Mouse (Mus musculus) frontal cortex, postnatal 10 days (tissue): Measurements from ENCODE around the gene Ptrhd1.
"Not testable (repeated sequence)": the region's sequence is repeated elsewhere in the genome, so short reads cannot be mapped to it uniquely, and the experiment has no call there.

ENCODE experiments used
- DNase-seq, 2 experiments: peaks; one replicate each; pipeline ENCODE4 v3.0.0; 2022; ENCODE audit warnings: low spot score in 2 of 2, mixed read lengths in 1 of 2

Gene Ptrhd1

DNA sequence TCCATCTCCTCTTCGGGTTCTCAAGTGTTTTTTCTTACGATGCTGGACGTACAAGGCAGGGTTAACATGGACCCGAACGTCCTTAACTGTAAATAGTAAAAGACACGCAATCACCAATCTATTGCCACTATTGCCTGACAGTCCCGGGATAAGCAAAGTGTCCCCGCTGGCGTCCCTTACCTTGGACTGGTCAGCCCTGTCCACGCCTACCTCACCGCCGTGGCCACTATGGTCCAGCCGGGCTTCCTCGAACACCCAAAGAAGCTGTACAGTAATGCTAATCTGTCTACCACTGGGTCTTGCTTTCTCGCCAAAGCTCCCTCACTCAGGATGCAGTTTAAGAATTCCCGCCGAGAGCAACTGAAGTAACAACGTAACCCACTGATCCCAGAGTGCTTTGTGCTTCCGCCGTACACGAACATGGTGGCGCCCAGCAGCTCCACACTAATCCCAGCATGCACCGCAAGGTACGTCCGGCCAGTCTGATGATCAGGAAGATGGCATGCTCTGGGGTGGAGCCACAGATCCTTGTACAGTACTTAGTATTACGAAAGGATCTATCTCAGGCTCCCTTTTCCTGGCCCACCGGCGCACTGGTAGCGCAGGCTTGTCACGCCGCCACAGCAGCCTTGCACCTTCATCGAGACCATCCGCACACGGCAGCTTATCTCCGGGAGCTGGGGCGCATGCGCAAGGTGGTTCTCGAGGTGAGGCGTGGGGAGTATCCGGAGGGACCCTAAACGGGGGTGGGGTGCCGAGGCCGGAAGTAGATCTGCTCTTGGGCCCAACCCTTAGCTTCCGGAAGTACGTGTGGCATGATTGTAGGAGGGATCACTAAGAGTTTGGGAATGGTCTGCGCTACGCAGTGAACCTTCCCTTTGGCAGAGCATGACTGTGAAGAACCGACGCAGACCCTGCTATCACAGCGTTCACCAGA, at the start of gene Ptrhd1, which contains the start of gene Cenpo:
TSS of gene Ptrhd1 (plus strand) at position 456 of the 937 bp plus-strand sequence.
TSS of gene Cenpo (minus strand) at position 723 of the 937 bp plus-strand sequence.
- peak; percentile 92 to 94 for DNase-seq

DNA sequence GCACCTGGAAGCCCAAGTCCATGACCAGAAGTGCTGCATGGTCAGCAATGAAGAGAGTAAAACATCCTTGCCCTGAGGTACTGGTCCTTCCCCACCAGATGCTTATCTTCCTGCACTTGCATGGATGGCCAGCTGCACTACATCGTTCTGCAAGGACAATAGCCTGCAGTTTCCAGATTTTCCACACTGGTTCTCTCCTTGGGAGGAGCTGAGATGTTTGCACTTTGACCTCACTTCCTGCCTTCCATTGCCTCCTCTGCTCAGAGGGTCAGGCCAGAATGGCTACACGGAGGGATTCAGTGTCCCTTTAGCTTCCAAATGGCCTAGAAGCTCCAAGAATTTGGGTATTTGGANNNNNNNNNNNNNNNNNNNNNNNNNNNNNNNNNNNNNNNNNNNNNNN, 49.2 kb upstream of the Ptrhd1 start:
- DNase-seq = no peak

DNA sequence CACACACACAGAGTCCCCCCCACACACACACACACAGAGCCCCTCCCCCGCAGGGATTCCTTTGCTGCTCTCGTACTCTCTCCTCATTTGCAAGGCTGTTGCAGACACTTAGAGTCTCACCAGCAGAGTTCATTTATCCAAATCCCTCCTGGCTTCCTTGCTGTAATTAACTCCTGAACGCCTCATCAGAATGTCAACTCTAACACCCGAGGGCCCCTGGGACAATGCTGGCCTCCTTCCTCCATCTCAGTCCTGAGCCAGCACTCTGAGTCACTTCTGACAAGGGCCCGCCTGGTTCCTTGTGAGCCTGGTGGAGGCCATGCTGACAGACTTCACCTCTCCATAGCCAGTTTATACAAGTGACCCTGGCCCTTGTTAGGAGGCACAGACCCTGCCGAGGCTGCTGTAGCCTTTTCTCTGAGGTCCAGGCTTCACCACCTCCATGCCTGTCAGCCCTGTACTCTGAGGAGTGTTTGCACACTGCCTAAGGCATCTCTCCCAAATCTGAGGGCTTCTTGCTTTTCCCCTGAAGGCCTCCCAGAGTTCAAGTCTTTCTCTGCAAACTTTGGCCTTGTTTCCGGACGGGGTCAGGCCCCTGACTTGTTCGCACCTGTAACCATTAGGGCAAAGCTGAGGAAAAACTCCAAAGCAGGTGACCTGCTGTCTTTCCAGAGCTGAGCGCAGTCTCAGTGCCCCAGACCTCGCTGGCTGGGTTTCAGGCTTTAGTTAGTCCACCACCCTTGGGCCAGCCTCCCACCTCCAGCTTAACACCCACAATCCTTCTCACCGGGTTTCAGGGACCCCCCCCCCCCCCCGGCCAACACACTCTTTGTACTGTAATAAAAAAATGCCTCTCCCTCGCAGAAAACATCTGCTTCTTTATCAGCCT, 45.4 kb upstream of the Ptrhd1 start:
- DNase-seq = no peak

DNA sequence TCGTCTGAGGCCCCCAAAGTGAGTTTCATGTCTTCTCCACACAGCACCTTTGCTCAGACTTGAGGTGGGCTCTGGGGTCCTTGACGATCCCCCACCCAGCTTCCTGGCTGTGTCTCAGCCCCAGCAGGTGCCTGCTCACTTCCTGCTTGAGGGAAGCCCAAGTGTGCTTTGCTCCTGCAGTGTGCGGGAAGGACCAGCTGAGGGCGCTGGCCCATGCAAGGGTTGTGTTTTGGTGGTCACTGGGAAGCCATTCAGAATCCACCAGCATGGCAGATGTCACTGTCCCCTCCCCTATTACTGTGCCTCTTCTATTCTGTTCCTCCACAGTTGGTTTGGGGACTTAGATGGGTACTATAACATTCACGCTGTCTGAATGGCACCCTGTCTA, 44.8 kb upstream of the Ptrhd1 start:
- DNase-seq = no peak

DNA sequence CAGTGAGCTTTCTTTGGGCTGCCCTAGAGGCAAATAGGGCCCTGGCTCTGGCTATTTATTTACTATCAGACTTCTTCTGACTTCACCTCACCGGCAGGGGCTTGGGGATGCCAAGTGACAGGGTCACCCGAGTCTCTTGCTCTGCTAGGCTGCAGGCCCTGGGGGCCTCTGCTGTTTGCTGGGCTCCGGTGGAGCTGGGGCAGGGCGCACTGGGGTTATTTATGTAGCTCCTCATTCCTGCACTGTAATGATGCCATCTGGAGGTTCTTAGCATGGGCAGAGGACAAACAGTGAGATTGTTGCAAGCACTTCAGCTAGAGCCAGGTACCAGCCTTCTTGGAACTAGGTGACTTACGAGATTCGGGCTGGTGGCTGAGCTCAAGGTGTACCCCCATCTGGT, 41.3 kb upstream of the Ptrhd1 start:
- DNase-seq = no peak

DNA sequence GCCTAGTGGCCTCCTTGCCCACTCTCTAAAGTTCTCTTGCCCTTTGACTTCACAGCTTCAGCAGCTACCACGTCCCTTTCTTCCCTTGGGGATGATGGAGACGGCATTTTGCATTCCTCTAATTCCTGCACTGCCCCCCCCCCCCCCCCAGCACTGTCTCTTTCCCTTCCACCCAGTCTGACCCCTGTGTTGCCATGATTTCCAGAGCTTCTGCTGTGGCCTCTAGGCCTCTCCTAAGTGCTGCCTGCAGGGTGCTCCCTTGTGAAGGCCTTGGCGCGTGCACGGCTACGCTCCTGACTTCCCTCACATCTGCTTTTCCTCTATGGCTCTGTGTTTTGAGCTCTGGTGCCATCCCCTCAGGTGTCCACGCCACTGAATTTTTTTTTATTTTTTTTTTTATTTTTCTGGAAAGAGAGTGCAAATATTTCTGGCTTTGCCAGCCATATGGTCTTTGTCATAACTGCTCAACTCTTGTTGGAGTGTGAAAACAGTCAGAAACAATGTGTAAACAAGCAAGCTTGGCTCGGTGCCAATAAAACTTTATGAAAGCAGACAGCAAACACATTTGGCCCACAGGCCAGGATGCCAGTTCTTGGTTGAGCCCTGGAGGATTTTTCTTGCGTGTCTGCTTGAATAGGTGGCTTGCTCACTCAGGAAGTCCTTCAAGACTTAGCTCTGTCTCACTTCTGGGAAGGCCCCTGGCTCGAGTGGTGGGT, 40.6 kb upstream of the Ptrhd1 start:
- DNase-seq = no peak

DNA sequence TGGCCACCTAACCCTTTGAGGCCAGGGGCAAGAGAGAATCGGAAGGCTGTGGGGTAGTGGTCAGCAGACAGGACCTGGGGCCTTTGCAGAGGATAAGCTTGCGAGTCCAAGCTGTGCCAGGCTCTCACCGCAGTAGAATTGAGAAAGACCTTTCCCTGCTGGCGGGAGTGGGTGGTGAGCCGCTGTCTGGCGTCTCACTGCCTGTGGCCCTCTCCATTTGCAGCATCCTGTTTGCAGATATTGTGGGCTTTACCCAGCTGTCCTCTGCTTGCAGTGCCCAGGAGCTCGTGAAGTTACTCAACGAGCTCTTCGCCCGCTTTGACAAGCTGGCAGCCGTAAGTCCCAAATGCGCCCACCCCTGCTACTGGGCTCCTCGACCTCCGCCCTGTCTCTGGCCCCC, 39.2 kb upstream of the Ptrhd1 start:
- no peak for DNase-seq

DNA sequence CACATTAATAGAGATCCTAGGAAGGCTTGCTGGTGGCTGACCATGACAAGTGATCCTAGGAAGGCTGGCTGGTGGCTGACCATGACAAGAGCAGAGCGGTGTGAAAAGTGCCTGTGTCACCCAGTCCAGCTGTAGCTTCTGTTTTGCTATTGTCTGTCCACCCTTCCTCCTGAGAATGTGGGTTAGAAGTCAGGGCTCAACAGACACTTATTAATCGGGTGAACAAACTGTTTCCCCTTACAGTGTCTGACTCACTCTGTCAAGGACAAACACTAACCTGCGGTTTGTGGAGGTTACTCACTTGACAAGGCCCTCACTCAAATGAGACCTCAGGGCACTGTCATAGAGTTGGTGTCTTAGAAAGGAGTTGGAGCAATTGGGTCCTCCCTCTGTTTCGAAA, 35.1 kb upstream of the Ptrhd1 start:
- DNase-seq = no peak

DNA sequence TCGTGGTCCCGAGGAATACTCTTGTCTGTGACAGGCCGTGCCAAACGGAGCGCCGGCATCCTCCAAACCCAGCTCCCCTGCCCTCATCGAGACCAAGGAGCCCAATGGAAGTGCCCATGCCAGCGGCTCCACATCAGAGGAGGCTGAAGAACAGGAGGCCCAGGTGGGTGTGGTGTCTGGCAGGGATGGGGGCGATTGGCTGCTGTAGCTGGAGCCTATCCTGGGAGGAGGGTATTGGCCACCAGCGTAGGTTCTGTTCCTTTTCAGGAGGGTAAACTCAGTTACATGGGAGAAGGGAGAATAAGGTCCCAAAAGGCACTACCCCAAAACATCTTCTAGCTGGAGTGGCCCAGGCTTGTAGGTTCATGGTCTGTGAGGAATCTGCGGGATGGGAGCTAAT, 34.6 kb upstream of the Ptrhd1 start:
- DNase-seq = no peak

DNA sequence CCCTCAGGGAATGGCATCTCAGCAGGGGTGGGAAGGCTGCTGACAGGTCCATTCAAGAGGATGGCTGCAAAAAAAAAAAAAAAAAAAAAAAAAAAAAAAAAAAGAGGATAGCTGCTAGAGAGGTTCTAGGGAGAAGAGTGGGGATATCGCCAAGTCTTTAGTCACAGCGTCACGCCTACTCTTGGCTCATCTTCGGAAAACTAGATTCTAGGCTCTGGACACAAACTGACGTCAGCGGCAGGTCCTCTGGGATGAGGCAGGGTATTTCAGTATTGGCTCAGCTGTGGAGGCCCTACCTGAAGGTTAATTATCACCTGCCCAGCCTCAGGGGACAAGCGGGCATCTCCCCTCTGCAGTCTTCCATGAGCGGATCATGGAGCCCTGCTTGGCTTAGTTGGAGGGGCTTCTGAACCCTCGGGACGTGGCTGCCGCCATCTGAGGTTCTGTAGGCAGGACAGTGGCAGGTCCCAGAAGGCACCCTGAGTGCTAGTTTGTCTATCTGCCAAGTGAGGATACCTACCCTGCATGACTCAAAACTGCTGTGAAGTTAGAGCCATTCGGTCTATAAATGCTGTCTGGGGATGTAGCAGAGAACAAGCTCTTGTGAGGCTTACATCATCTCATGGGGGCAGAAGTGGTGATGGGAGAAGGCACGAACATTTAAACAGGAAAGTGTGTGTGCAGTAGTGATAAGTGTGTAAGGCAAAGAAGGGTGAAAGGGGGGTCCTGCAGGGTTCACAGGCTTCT, 32.2 kb upstream of the Ptrhd1 start:
- peak in 1 of 2 experiments; percentile 14 for DNase-seq

DNA sequence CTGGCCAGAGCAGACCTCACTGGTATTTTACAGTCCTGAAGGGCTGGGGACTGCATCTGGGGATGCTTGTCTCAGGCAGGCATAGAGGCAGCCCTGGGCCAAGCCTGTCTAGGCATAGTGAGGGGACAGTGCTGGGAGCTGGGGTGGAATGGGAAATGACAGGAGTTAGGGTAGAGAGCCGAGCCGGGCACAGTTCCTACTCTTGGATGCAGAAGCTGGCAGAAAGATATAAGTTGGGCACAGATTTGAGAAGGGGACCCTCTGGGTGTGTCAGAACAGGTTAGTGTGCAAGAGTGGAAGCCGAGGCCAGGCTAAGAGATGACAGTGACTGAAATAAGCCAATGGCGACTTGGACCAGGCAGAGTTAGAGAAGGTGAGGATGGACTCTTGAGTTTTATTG, 31.6 kb upstream of the Ptrhd1 start:
- no peak for DNase-seq

DNA sequence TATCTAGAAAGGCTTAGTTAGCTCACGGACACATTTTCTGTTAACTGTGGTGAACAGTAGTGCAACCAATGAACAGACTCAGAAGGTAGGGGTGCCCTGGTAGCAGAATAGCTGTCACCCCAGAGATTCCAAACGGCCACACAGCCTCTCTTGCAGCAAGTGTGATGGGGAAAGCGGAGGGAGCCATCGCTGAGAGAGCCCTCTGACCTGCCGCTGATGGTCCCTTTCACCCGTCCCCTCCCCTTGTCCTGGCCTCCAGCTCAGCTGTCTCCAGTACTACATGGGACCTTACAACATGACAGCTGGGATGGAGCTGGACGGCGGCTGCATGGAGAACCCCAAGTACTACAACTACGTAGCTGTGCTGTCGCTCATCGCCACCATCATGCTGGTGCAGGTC, 27.7 kb upstream of the Ptrhd1 start:
- no peak for DNase-seq

DNA sequence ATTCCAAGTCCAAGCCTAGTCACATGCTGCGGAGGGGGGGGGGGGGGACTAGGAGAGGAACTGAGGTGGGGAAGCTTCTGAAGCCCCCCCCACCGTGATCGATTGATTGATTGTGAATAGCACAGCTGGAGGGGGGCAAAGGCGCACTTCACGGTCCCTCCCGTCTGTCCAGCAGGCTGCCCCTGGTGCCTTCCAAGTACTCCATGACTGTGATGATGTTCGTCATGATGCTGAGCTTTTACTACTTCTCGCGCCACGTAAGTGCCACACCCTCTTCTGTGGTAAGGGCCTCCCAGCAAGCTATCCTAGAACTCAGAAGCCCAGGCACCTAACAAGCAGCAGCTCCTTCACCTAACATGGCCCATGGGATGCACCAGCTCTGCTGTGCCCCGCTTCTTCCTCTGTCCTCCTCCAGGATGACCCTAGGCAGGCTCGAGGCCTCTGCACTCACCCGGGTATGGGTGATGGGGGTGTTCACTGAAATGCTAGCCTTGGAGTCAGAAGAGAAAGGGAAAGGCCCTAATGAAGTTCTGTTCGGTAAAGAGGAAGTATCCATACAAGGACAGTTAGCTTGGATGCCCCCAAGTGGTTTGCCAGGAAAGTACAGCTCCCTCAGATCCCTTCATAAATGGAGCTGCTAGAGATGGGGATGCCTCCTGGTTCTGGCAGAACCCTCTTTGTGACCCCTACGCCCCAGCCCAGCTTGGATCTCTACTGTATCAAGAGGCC, 25.3 kb upstream of the Ptrhd1 start:
- peak in 1 of 2 experiments; percentile 66 for DNase-seq

DNA sequence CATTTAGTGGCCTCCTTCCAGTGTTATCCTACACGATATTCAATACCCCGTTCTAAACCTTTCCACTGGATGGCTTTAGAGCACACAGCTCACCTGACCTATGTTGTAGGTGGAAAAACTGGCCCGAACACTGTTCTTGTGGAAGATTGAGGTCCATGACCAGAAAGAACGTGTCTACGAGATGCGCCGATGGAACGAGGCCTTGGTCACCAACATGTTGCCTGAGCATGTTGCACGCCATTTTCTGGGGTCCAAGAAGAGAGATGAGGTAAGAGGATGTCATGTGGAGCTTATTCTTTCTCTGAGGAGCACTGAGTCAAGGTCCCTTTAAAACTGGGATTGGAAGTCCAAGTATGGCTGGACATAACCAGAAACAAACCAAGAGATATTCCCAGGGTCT, 24.6 kb upstream of the Ptrhd1 start:
- DNase-seq = no peak

DNA sequence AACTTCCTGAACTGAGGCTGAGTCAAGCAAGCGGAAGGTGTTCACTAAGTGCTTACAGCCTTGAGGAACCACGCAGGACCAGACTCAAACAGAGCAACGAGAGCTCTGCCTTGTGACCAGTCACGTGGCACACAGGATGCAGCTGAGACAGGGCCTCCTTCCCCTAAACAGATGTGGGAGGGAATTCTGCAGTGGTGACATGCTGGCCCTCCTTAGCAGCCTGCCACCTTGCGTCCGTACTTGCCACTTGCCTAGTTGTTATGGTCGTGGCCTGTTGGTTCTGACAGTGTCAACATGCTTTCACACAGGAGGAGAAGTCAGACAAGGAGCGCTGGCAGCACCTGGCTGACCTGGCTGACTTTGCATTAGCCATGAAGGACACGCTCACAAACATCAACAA, 22.7 kb upstream of the Ptrhd1 start:
- DNase-seq = no peak

DNA sequence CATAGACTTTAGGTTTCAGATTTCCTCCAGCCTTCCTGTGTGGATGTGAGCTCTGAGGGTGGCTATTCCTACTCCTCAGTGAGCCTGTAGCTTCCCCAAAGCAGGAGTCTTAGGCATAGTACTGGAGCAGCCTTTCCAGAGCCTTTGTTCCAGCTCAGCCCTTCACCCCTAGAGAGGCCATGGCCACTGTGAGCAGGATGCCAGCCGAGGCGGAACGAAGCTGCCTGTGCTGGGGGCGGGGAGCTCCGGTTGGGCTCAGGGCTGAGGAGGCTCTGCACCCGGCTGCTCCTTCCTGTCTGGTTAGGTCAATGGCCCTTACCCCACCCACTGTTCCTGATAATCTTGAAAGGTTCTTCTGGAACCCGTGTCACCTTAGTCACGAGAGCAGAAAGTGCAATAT, 20.9 kb upstream of the Ptrhd1 start:
- no peak for DNase-seq

DNA sequence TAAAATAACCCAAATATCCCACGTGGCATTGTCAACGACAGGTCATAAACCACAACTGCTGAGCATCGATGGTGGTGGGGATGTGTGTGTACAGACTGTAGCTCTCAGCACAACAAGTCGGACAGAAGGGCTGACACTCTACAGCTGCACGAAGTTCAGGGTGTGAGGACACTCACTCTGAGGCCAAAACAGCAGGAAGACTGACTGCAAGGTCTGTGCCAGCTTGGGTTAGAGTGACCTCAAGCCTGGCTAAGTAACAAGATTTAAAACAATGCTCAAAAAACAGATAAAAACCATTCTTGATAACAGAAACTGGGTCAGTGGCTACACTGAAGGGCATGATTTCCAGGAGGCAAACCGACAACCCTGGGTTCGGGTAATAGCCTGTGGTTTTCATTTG, 3.7 kb upstream of the Ptrhd1 start:
- no peak for DNase-seq

DNA sequence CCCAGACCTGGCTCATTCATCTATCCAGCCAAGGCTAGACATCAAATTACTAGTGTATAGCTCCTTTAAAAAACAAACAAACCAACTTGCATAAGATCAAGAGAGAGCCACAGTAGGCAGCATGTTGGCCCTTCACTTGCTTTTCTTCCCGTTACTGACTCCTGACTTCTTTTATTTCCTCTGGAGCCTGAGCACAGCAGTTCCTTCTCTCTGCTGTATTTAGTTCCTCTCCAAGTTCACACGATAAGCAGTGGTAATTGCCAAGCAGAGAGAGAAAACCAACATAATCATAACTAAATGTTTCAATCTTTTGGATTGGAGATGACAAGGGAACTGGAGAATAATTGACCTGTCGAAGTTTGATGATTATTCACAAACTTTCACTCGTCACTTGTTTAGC, 1.1 kb upstream of the Ptrhd1 start:
- no peak for DNase-seq

DNA sequence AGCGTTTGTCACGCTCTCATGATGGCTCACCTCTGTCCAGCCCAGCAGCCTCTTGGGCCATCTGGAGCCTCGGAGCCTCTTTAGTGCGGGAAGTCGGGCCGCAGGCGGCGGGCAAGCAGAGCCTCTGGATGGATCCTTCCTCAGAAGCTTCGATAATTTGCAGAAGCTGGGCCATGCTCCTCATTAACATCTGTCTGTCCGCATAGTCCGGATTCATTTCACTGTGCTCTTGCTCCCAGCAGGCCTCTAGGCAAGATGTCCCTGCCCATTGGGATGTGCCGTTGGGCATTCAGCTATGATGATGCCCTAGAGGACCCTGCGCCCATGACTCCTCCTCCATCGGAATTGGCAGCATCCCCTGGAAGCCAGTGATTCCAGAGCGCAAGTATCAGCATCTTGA, 3.7 kb downstream of the Ptrhd1 start:
- no peak for DNase-seq

DNA sequence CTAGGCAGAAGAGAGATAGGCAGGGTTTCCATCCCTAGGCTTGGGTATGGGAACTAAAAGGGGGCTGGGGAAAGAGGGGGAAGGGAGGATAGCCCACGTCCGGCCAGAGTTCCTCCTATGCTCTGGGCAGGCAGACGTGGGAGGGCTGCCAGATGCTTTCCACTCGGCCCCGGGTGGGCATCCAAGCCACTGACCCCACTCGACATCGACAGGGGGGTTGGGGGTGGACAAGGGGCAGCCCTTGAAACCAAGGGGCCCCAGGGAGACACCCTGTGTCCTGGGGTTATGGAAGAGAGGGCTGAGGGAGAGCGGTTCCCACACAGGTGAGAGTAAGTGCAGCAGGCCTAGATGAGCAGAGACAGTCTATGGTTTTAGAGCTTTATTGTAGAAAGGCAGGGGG, 6.5 kb downstream of the Ptrhd1 start:
- not testable (repeated sequence) for DNase-seq

DNA sequence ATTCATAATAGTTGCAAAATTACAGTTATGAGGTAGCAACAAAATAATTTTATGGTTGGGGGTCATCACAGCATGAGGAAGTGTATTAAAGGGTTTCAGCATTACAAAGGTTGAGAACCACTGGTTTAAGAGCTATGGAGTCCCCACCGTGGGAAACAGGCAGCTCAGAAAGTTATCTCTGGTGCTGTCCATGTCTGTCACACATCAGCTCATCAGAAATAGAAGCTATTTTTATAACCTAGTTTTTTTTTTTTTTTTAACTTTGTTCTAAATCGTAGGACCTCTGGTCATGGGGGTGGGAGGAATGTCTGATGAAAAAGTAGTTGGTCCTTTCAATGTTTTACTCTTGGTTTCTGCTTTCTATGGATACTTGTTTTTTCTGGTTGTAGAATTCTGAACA, 10.0 kb downstream of the Ptrhd1 start:
- DNase-seq = no peak
